Mouse (Mus musculus): ENCODE data around the gene Syne1.

- no peak for TF ChIP-seq CTCF (IDR thresholded peaks at IDR 0.05 in 2 of 3, conservative IDR thresholded peaks at IDR 0.05 in 1 of 3; ENCODE audit: control insufficient read depth in 1 of 3, insufficient read depth in 1 of 3, low read depth in 2 of 3, low read length in 3 of 3, poor library complexity in 1 of 3, severe bottlenecking in 1 of 3)
- peak; percentile 36; the same call in 1 of the 2 replicates for TF ChIP-seq TCF12 (IDR thresholded peaks at IDR 0.05; ENCODE audit: low read depth, low read length)
- peak; percentile 60 to 67 for TF ChIP-seq EP300 (IDR thresholded peaks at IDR 0.05; ENCODE audit: low read depth in 1 of 2, low read length in 2 of 2)
- TF ChIP-seq TBP (IDR thresholded peaks at IDR 0.05; ENCODE audit: low read depth, low read length): no peak
- no peak for TF ChIP-seq POLR2AphosphoS5 (IDR thresholded peaks at IDR 0.05; ENCODE audit: borderline replicate concordance, low read depth, low read length)
These were observed 385.8 kb downstream of the Syne1 start for GRCm38 (mm10) chr10:5165439-5165838.

All from MEL (cell line).